Mouse (Mus musculus): ENCODE results near the gene Memo1. TPM values are rescaled to one million over a fixed set of nuclear protein-coding genes. Genes with fewer than 3 reads are reported as not detected.
"Not testable (repeated sequence)": the region's sequence is repeated elsewhere in the genome, so short reads cannot be mapped to it uniquely, and the experiment has no call there.

The Memo1 gene
- total RNA-seq, 1 experiment = 66.7 TPM

DNA sequence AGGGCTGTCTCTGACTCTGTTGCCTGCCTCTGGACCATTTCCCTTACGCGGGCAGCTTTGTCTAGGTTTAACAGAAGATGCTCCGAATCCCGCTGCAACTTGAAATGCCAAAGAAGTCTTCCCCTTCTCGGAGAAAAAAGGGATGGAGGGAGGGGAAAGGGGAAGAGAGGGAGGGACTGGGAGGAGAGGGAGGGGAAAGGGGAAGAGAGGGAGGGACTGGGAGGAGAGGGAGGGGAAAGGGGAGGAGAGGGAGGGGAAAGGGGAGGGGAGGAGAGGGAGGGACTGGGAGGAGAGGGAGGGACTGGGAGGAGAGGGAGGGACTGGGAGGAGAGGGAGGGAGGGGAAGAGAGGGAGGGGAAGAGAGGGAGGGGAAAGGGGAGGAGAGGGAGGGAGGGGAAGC is 103.9 kb downstream of the Memo1 start:
- Histone ChIP-seq H3K36me3 (ENCODE audit: control insufficient read depth, insufficient read depth, low read length, poor library complexity, severe bottlenecking) (no peaks in the 10 kb centered on the region), H3K4me3 (ENCODE audit: insufficient read depth in 1 of 2, low read depth in 1 of 2, low read length in 2 of 2, poor library complexity in 1 of 2, severe bottlenecking in 1 of 2) (peak overlapping the region; percentile 33 to 34; a peak in 3 of 4 replicates), H3K4me1 (ENCODE audit: control insufficient read depth in 2 of 2, insufficient read depth in 2 of 2, low read length in 2 of 2, poor library complexity in 1 of 2) (peaks cover 0 to 3% of the 10 kb centered on the region in 2 experiments; a peak in 1 of 4 replicates), H3K9ac (ENCODE audit: insufficient read depth, low read depth, low read length, poor library complexity, severe bottlenecking) (no peak overlapping the region), H3K27ac (ENCODE audit: insufficient read depth, low read depth, low read length, poor library complexity, severe bottlenecking) (no peak overlapping the region), H3K9me3 (ENCODE audit: control insufficient read depth, insufficient read depth, low read depth, low read length) (no peaks in the 10 kb centered on the region)
- peak; percentile 59 for DNase-seq (ENCODE audit: low read depth, low spot score)
- no peak for TF ChIP-seq HCFC1 (IDR thresholded peaks at IDR 0.05; ENCODE audit: borderline replicate concordance, insufficient read depth, low read length)
- TF ChIP-seq MAFK (IDR thresholded peaks at IDR 0.05; ENCODE audit: insufficient read depth, low read depth, low read length) = no peak
- no peak for TF ChIP-seq ZNF384 (IDR thresholded peaks at IDR 0.05; ENCODE audit: low read depth, low read length)
- TF ChIP-seq ZC3H11A (IDR thresholded peaks at IDR 0.05; ENCODE audit: borderline replicate concordance, low read depth, low read length) = no peak
- no peak for TF ChIP-seq CHD2 (IDR thresholded peaks at IDR 0.05; ENCODE audit: low read depth, low read length)
- in situ Hi-C loops (cut with MboI; ENCODE audit: low sequenced_read_pairs in 2 of 2, unreplicated experiment in 2 of 2) = no loop called here

DNA sequence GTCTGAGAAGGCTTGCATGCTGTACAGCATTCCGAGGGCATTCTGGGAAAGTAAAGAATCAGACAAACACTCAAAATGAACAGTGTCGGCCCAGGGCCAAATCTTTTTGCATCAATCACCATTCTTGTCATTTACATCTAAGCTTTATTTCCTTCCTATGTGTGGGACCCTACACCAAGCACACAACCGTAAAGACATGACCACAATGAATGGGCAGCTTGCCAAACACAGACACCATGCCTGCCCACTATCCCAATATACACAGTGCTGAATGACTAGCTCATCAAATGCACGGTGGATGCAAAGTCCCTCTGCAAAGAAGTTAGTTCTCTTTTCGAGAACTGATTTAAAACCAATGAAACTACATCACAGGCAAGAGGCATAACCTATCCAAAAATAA is 109.1 kb downstream of the Memo1 start:
- no peaks in the 10 kb centered on the region for H3K36me3 ChIP-seq (ENCODE audit: control insufficient read depth, insufficient read depth, low read length, poor library complexity, severe bottlenecking)
- TF ChIP-seq HCFC1 (IDR thresholded peaks at IDR 0.05; ENCODE audit: borderline replicate concordance, insufficient read depth, low read length) (no peak), ZNF384 (IDR thresholded peaks at IDR 0.05; ENCODE audit: low read depth, low read length) (no peak), MAFK (IDR thresholded peaks at IDR 0.05; ENCODE audit: insufficient read depth, low read depth, low read length) (no peak), CHD2 (IDR thresholded peaks at IDR 0.05; ENCODE audit: low read depth, low read length) (no peak), ZC3H11A (IDR thresholded peaks at IDR 0.05; ENCODE audit: borderline replicate concordance, low read depth, low read length) (no peak)
- H3K27ac ChIP-seq (ENCODE audit: insufficient read depth, low read depth, low read length, poor library complexity, severe bottlenecking) = no peak overlapping the region
- H3K4me3 ChIP-seq (ENCODE audit: insufficient read depth in 1 of 2, low read depth in 1 of 2, low read length in 2 of 2, poor library complexity in 1 of 2, severe bottlenecking in 1 of 2) = no peak overlapping the region
- no peaks in the 10 kb centered on the region for H3K9me3 ChIP-seq (ENCODE audit: control insufficient read depth, insufficient read depth, low read depth, low read length)
- in situ Hi-C loops (cut with MboI; ENCODE audit: low sequenced_read_pairs in 2 of 2, unreplicated experiment in 2 of 2) = no loop called here
- H3K4me1 ChIP-seq (ENCODE audit: control insufficient read depth in 2 of 2, insufficient read depth in 2 of 2, low read length in 2 of 2, poor library complexity in 1 of 2) = peaks cover 0 to 3% of the 10 kb centered on the region in 2 experiments; a peak in 1 of 4 replicates
- H3K9ac ChIP-seq (ENCODE audit: insufficient read depth, low read depth, low read length, poor library complexity, severe bottlenecking) = no peak overlapping the region
- DNase-seq (ENCODE audit: low read depth, low spot score) = no peak

DNA sequence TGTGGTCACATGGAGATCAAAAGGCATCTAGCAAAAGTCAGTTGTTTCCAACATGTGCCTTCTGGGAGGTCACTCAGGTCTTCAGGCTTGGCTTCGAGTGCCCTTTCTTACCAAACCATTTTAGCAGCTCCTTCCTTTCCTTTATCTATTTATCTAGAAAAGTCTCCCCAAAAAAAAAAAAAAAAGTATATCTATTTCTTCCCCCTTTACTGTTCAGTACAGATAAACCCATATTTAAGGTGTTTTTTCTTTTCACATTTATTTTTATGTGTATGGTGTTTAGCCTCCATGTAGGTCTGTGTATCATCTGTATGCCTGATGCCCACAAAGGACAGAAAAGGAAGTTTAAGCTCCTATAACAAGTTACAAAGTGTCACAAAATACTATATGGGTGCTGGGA is 110.6 kb downstream of the Memo1 start:
- H3K9me3 ChIP-seq (ENCODE audit: control insufficient read depth, insufficient read depth, low read depth, low read length) = no peaks in the 10 kb centered on the region
- no peak overlapping the region for H3K9ac ChIP-seq (ENCODE audit: insufficient read depth, low read depth, low read length, poor library complexity, severe bottlenecking)
- H3K4me3 ChIP-seq (ENCODE audit: insufficient read depth in 1 of 2, low read depth in 1 of 2, low read length in 2 of 2, poor library complexity in 1 of 2, severe bottlenecking in 1 of 2) = no peak overlapping the region
- in situ Hi-C loops (cut with MboI; ENCODE audit: low sequenced_read_pairs in 2 of 2, unreplicated experiment in 2 of 2) = no loop called here
- H3K36me3 ChIP-seq (ENCODE audit: control insufficient read depth, insufficient read depth, low read length, poor library complexity, severe bottlenecking) = no peaks in the 10 kb centered on the region
- DNase-seq (ENCODE audit: low read depth, low spot score) = no peak
- no peak overlapping the region for H3K27ac ChIP-seq (ENCODE audit: insufficient read depth, low read depth, low read length, poor library complexity, severe bottlenecking)
- no peaks in the 10 kb centered on the region for H3K4me1 ChIP-seq (ENCODE audit: control insufficient read depth in 2 of 2, insufficient read depth in 2 of 2, low read length in 2 of 2, poor library complexity in 1 of 2)
- TF ChIP-seq MAFK (IDR thresholded peaks at IDR 0.05; ENCODE audit: insufficient read depth, low read depth, low read length) (no peak), HCFC1 (IDR thresholded peaks at IDR 0.05; ENCODE audit: borderline replicate concordance, insufficient read depth, low read length) (no peak)

GRCm38 (mm10) chr17:74180889-74181288 is 114.4 kb downstream of the Memo1 start:
- DNase-seq (ENCODE audit: low read depth, low spot score) = no peak
- no peaks in the 10 kb centered on the region for H3K9me3 ChIP-seq (ENCODE audit: control insufficient read depth, insufficient read depth, low read depth, low read length)
- in situ Hi-C loops (cut with MboI; ENCODE audit: low sequenced_read_pairs in 2 of 2, unreplicated experiment in 2 of 2) = no loop called here
- no peak overlapping the region for H3K27ac ChIP-seq (ENCODE audit: insufficient read depth, low read depth, low read length, poor library complexity, severe bottlenecking)
- TF ChIP-seq MAFK (IDR thresholded peaks at IDR 0.05; ENCODE audit: insufficient read depth, low read depth, low read length) = no peak
- H3K4me3 ChIP-seq (ENCODE audit: insufficient read depth in 1 of 2, low read depth in 1 of 2, low read length in 2 of 2, poor library complexity in 1 of 2, severe bottlenecking in 1 of 2) = no peak overlapping the region
- H3K4me1 ChIP-seq (ENCODE audit: control insufficient read depth in 2 of 2, insufficient read depth in 2 of 2, low read length in 2 of 2, poor library complexity in 1 of 2) = no peaks in the 10 kb centered on the region
- H3K36me3 ChIP-seq (ENCODE audit: control insufficient read depth, insufficient read depth, low read length, poor library complexity, severe bottlenecking) = no peaks in the 10 kb centered on the region
- H3K9ac ChIP-seq (ENCODE audit: insufficient read depth, low read depth, low read length, poor library complexity, severe bottlenecking) = no peak overlapping the region

- H3K9me3 ChIP-seq (ENCODE audit: control insufficient read depth, insufficient read depth, low read depth, low read length); H3K9ac ChIP-seq (ENCODE audit: insufficient read depth, low read depth, low read length, poor library complexity, severe bottlenecking); H3K4me3 ChIP-seq (ENCODE audit: insufficient read depth in 1 of 2, low read depth in 1 of 2, low read length in 2 of 2, poor library complexity in 1 of 2, severe bottlenecking in 1 of 2); DNase-seq (ENCODE audit: low read depth, low spot score); H3K36me3 ChIP-seq (ENCODE audit: control insufficient read depth, insufficient read depth, low read length, poor library complexity, severe bottlenecking); H3K27ac ChIP-seq (ENCODE audit: insufficient read depth, low read depth, low read length, poor library complexity, severe bottlenecking); in situ Hi-C loops (cut with MboI; ENCODE audit: low sequenced_read_pairs in 2 of 2, unreplicated experiment in 2 of 2); H3K4me1 ChIP-seq (ENCODE audit: control insufficient read depth in 2 of 2, insufficient read depth in 2 of 2, low read length in 2 of 2, poor library complexity in 1 of 2): not testable (repeated sequence)
Observed at GRCm38 (mm10) chr17:74179640-74180039, 115.7 kb downstream of the Memo1 start.

Data from ES-E14 (cell line).